Comparison of ENCODE assay signal across 8 mouse cellular contexts in the genomic region with DNA sequence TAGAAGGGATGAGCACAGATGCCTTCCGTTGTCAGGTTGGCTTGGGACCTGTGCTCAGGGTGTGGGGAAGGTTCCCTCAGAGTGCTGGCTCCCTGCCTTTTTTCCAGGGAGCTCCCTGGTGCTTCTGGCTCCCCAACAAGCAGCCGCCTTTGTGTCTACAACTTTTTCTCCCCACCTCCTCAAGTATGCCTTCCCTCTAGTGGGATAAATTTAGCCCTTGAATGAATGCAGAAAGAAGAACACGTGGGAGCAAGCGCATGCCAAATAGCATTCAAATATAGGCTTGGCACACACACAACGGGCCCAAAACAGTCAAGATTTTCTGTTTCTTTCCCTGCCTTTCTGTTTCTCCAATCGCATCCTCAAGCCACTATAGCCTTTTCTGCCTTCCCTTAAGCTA. TPM values are rescaled to one million over a fixed set of nuclear protein-coding genes. Genes with fewer than 3 reads are reported as not detected.
DNase-seq lines count a peak whose midpoint lies in the region; ATAC-seq and TF ChIP-seq lines count a peak whose summit lies in the region.

No protein-coding gene starts in this region.

- no peak overlapping the region for H3K27ac ChIP-seq in midbrain, embryonic 11.5 days (ENCODE audit: low read depth, low read length)
- H3K27ac ChIP-seq in midbrain, embryonic 14.5 days (replicated peaks; ENCODE audit: low read depth, low read length) = no peak overlapping the region
- peak overlapping the region; percentile 98 to 99 for H3K27ac ChIP-seq in heart, embryonic 14.5 days (replicated peaks in 1 of 2; ENCODE audit: control insufficient read depth in 1 of 2, insufficient read depth in 1 of 2, low read depth in 2 of 2, low read length in 2 of 2)
- peak overlapping the region; percentile 48; the same call in 1 of the 2 replicates for H3K27ac ChIP-seq in limb, embryonic 13.5 days
- H3K27ac ChIP-seq in stomach, postnatal 0 days (replicated peaks) = peak overlapping the region; percentile 89
- no peak overlapping the region for H3K27ac ChIP-seq in kidney, embryonic 14.5 days (ENCODE audit: low read depth, low read length)

- H3K36me3 ChIP-seq in midbrain, embryonic 11.5 days (ENCODE audit: control insufficient read depth, insufficient read depth, low read length) = no peaks in the 10 kb centered on the region
- no peaks in the 10 kb centered on the region for H3K36me3 ChIP-seq in midbrain, embryonic 14.5 days (ENCODE audit: control insufficient read depth, insufficient read depth, low read length)
- H3K36me3 ChIP-seq in heart, embryonic 14.5 days (ENCODE audit: control insufficient read depth, insufficient read depth, low read length) = no peaks in the 10 kb centered on the region
- no peaks in the 10 kb centered on the region for H3K36me3 ChIP-seq in limb, embryonic 13.5 days
- H3K36me3 ChIP-seq in stomach, postnatal 0 days (ENCODE audit: control insufficient read depth, insufficient read depth, low read length) = no peaks in the 10 kb centered on the region
- no peaks in the 10 kb centered on the region for H3K36me3 ChIP-seq in kidney, embryonic 14.5 days (ENCODE audit: control insufficient read depth, insufficient read depth, low read length)

- 82% methylated on average over 6 of the region's 6 CpGs for WGBS in midbrain, embryonic 11.5 days
- 78% methylated on average over 6 of the region's 6 CpGs for WGBS in midbrain, embryonic 14.5 days
- 35% methylated on average over 6 of the region's 6 CpGs for WGBS in heart, embryonic 14.5 days
- WGBS in limb, embryonic 13.5 days = 65% methylated on average over 6 of the region's 6 CpGs
- 33% methylated on average over 6 of the region's 6 CpGs for WGBS in stomach, postnatal 0 days
- WGBS in kidney, embryonic 14.5 days = 83% methylated on average over 6 of the region's 6 CpGs

- H3K27me3 ChIP-seq in midbrain, embryonic 11.5 days (ENCODE audit: control insufficient read depth, insufficient read depth, low read length) = no peaks in the 10 kb centered on the region
- no peaks in the 10 kb centered on the region for H3K27me3 ChIP-seq in midbrain, embryonic 14.5 days (ENCODE audit: control insufficient read depth, insufficient read depth, low read length)
- H3K27me3 ChIP-seq in heart, embryonic 14.5 days (ENCODE audit: control insufficient read depth, insufficient read depth, low read length) = no peaks in the 10 kb centered on the region
- H3K27me3 ChIP-seq in limb, embryonic 13.5 days = no peaks in the 10 kb centered on the region
- no peaks in the 10 kb centered on the region for H3K27me3 ChIP-seq in stomach, postnatal 0 days (ENCODE audit: control insufficient read depth, insufficient read depth, low read length)
- no peaks in the 10 kb centered on the region for H3K27me3 ChIP-seq in kidney, embryonic 14.5 days (ENCODE audit: control insufficient read depth, insufficient read depth, low read length)

- ATAC-seq in midbrain, embryonic 11.5 days (ENCODE audit: low FRiP score) = no peak
- ATAC-seq in midbrain, embryonic 14.5 days (ENCODE audit: low FRiP score, low TSS enrichment) = no peak
- peak; percentile 48; the same call in 1 of the 2 replicates for ATAC-seq in heart, embryonic 14.5 days (ENCODE audit: insufficient number of reproducible peaks, insufficient read depth, low FRiP score, low read depth)
- ATAC-seq in limb, embryonic 13.5 days (ENCODE audit: low FRiP score, low read depth) = no peak
- ATAC-seq in stomach, postnatal 0 days (ENCODE audit: low FRiP score, low TSS enrichment) = peak; percentile 49; the same call in 1 of the 2 replicates
- ATAC-seq in kidney, embryonic 14.5 days (ENCODE audit: low FRiP score, low TSS enrichment) = no peak

- no peak overlapping the region for H3K4me3 ChIP-seq in midbrain, embryonic 11.5 days (ENCODE audit: low read depth, low read length)
- no peak overlapping the region for H3K4me3 ChIP-seq in midbrain, embryonic 14.5 days (replicated peaks; ENCODE audit: low read depth, low read length)
- peak overlapping the region; percentile 17 to 24 for H3K4me3 ChIP-seq in heart, embryonic 14.5 days (ENCODE audit: control insufficient read depth in 1 of 2, insufficient read depth in 1 of 2, low read depth in 1 of 2, low read length in 2 of 2)
- H3K4me3 ChIP-seq in limb, embryonic 13.5 days = no peak overlapping the region
- no peak overlapping the region for H3K4me3 ChIP-seq in stomach, postnatal 0 days (ENCODE audit: low read depth, low read length)
- no peak overlapping the region for H3K4me3 ChIP-seq in kidney, embryonic 14.5 days (ENCODE audit: low read length)

- H3K4me1 ChIP-seq in midbrain, embryonic 11.5 days (ENCODE audit: control insufficient read depth, insufficient read depth, low read length) = no peaks in the 10 kb centered on the region
- no peaks in the 10 kb centered on the region for H3K4me1 ChIP-seq in midbrain, embryonic 14.5 days (ENCODE audit: control insufficient read depth, insufficient read depth, low read length)
- H3K4me1 ChIP-seq in heart, embryonic 14.5 days (ENCODE audit: control insufficient read depth in 2 of 2, insufficient read depth in 2 of 2, low read length in 2 of 2) = peaks cover 31 to 59% of the 10 kb centered on the region in 2 experiments
- peaks cover 48% of the 10 kb centered on the region for H3K4me1 ChIP-seq in limb, embryonic 13.5 days
- H3K4me1 ChIP-seq in stomach, postnatal 0 days (replicated peaks; ENCODE audit: control insufficient read depth, insufficient read depth) = no peaks in the 10 kb centered on the region
- no peaks in the 10 kb centered on the region for H3K4me1 ChIP-seq in kidney, embryonic 14.5 days (ENCODE audit: control insufficient read depth, insufficient read depth, low read length)

- no peak overlapping the region for H3K4me2 ChIP-seq in midbrain, embryonic 11.5 days
- no peak overlapping the region for H3K4me2 ChIP-seq in midbrain, embryonic 14.5 days (ENCODE audit: low read length)
- H3K4me2 ChIP-seq in heart, embryonic 14.5 days (ENCODE audit: low read length) = peak overlapping the region; percentile 63
- 0 out of 2 replicates have a peak overlapping the region, but pooled peaks have one; percentile 14 for H3K4me2 ChIP-seq in limb, embryonic 13.5 days (replicated peaks)
- H3K4me2 ChIP-seq in stomach, postnatal 0 days (replicated peaks; ENCODE audit: low read depth) = no peak overlapping the region
- no peak overlapping the region for H3K4me2 ChIP-seq in kidney, embryonic 14.5 days (replicated peaks; ENCODE audit: low read depth, low read length)

- no peak for TF ChIP-seq EP300 in stomach, postnatal 0 days (optimal IDR thresholded peaks at IDR 0.05)

- H3K9ac ChIP-seq in midbrain, embryonic 11.5 days (ENCODE audit: low read length) = no peak overlapping the region
- H3K9ac ChIP-seq in midbrain, embryonic 14.5 days (replicated peaks; ENCODE audit: low read length) = no peak overlapping the region
- H3K9ac ChIP-seq in heart, embryonic 14.5 days (ENCODE audit: low read length) = peak overlapping the region; percentile 71
- H3K9ac ChIP-seq in limb, embryonic 13.5 days = no peak overlapping the region
- no peak overlapping the region for H3K9ac ChIP-seq in stomach, postnatal 0 days (ENCODE audit: low read length)
- H3K9ac ChIP-seq in kidney, embryonic 14.5 days (ENCODE audit: low read depth, low read length) = no peak overlapping the region

- H3K9me3 ChIP-seq in midbrain, embryonic 11.5 days (ENCODE audit: control insufficient read depth, low read length) = no peaks in the 10 kb centered on the region
- H3K9me3 ChIP-seq in midbrain, embryonic 14.5 days (ENCODE audit: control insufficient read depth, low read length) = no peaks in the 10 kb centered on the region
- H3K9me3 ChIP-seq in heart, embryonic 14.5 days (ENCODE audit: control insufficient read depth, low read length) = no peaks in the 10 kb centered on the region
- H3K9me3 ChIP-seq in limb, embryonic 13.5 days = no peaks in the 10 kb centered on the region
- H3K9me3 ChIP-seq in stomach, postnatal 0 days (ENCODE audit: control insufficient read depth, low read length) = no peaks in the 10 kb centered on the region
- no peaks in the 10 kb centered on the region for H3K9me3 ChIP-seq in kidney, embryonic 14.5 days (ENCODE audit: control insufficient read depth, low read length)

- peak; percentile 37; the same call in 1 of the 2 replicates for TF ChIP-seq CTCF in stomach, postnatal 0 days (IDR thresholded peaks at IDR 0.05; ENCODE audit: low read depth)

- peak; percentile 33 for DNase-seq in midbrain, embryonic 11.5 days (ENCODE audit: low spot score, missing footprints)
- no peak for DNase-seq in midbrain, embryonic 14.5 days
- DNase-seq in stomach, postnatal 0 days (ENCODE audit: low spot score) = peak; percentile 21
- DNase-seq in neural tube, embryonic 10.5 days (ENCODE audit: extremely low spot score, low spot score) = no peak
- DNase-seq in kidney, adult 9 months = no peak

RNA-seq across cellular contexts. Expression of gene Pakap, which starts 6.9 kb away (rescaled TPM):
- polyA plus RNA-seq in midbrain, embryonic 11.5 days (2014; fragmentation: Nextera tagmentation; extraction: Ambion mirVana) = 21.1 and 21.4 TPM in 2 replicates
- polyA plus RNA-seq in midbrain, embryonic 14.5 days (2014; fragmentation: Nextera tagmentation; extraction: Ambion mirVana) = 6.4 and 10.7 TPM in 2 replicates
- 59.6 and 66.0 TPM in 2 replicates for polyA plus RNA-seq in heart, embryonic 14.5 days (2014; fragmentation: Nextera tagmentation; extraction: Ambion mirVana)
- 32.6 and 34.5 TPM in 2 replicates for polyA plus RNA-seq in limb, embryonic 13.5 days (2015; fragmentation: Nextera tagmentation; extraction: Ambion mirVana)
- 9.9 and 12.2 TPM in 2 replicates for polyA plus RNA-seq in stomach, postnatal 0 days (2015; fragmentation: Nextera tagmentation; extraction: Ambion mirVana)
- 5.7 and 18.7 TPM in 2 replicates for polyA plus RNA-seq in kidney, embryonic 14.5 days (2014; fragmentation: Nextera tagmentation; extraction: Ambion mirVana)

Comparison
In these comparisons a context has a peak if more than half of its experiments do, and no peak if none do; other contexts are left out.
1. DNase-seq: peak in midbrain, embryonic 11.5 days (single experiment) and stomach, postnatal 0 days (single experiment); none in midbrain, embryonic 14.5 days (single experiment), neural tube, embryonic 10.5 days (single experiment) and kidney, adult 9 months (single experiment).
2. ATAC-seq: peak in heart, embryonic 14.5 days (single experiment) and stomach, postnatal 0 days (single experiment); none in midbrain, embryonic 11.5 days (single experiment), midbrain, embryonic 14.5 days (single experiment), limb, embryonic 13.5 days (single experiment) and kidney, embryonic 14.5 days (single experiment).
3. H3K27ac ChIP-seq: peak in heart, embryonic 14.5 days (2 of 2), limb, embryonic 13.5 days (single experiment) and stomach, postnatal 0 days (single experiment); none in midbrain, embryonic 11.5 days (single experiment), midbrain, embryonic 14.5 days (single experiment) and kidney, embryonic 14.5 days (single experiment).
4. H3K4me2 ChIP-seq: peak in heart, embryonic 14.5 days (single experiment) and limb, embryonic 13.5 days (single experiment); none in midbrain, embryonic 11.5 days (single experiment), midbrain, embryonic 14.5 days (single experiment), stomach, postnatal 0 days (single experiment) and kidney, embryonic 14.5 days (single experiment).
5. H3K4me3 ChIP-seq: peak in heart, embryonic 14.5 days (2 of 2); none in midbrain, embryonic 11.5 days (single experiment), midbrain, embryonic 14.5 days (single experiment), limb, embryonic 13.5 days (single experiment), stomach, postnatal 0 days (single experiment) and kidney, embryonic 14.5 days (single experiment).